Mouse (Mus musculus) CD4-positive helper T cell, adult 2 months (primary cell): ENCODE measurements around the gene Nicn1.
A peak's percentile ranks its signal among the peaks of the same experiment; 100 is the strongest.
"Not testable (repeated sequence)": the region's sequence is repeated elsewhere in the genome, so short reads cannot be mapped to it uniquely, and the experiment has no call there.

Experiments
- DNase-seq: peaks from one replicate; pipeline ENCODE4 v3.0.0-alpha.2; 2012; ENCODE audit warnings: low read depth, missing footprints, low spot score

Gene Nicn1

GRCm38 (mm10) chr9:108290016-108290750 is at the start of gene Nicn1:
Nicn1 (plus strand) TSS chr9:108290429.
- peak; percentile 95 for DNase-seq

GRCm38 (mm10) chr9:108244540-108244939 is 45.7 kb upstream of the Nicn1 start:
- DNase-seq = no peak

- peak; percentile 35 for DNase-seq
These were observed 45.2 kb upstream of the Nicn1 start for GRCm38 (mm10) chr9:108244984-108245383.

- no peak for DNase-seq
These were observed 41.3 kb upstream of the Nicn1 start for GRCm38 (mm10) chr9:108248957-108249356.

GRCm38 (mm10) chr9:108251877-108252276 is 38.4 kb upstream of the Nicn1 start:
- DNase-seq = no peak

- DNase-seq = no peak
These were observed 37.5 kb upstream of the Nicn1 start for GRCm38 (mm10) chr9:108252766-108253165.

- DNase-seq = no peak
These were observed 29.7 kb upstream of the Nicn1 start for GRCm38 (mm10) chr9:108260526-108260925.

GRCm38 (mm10) chr9:108261865-108262264 is 28.4 kb upstream of the Nicn1 start:
- no peak for DNase-seq

GRCm38 (mm10) chr9:108262494-108263049 is 27.7 kb upstream of the Nicn1 start:
- no peak for DNase-seq

GRCm38 (mm10) chr9:108263131-108263681 is 27.0 kb upstream of the Nicn1 start:
- no peak for DNase-seq

GRCm38 (mm10) chr9:108263690-108264190 is 26.5 kb upstream of the Nicn1 start, which contains the start of gene Dag1:
Dag1 (minus strand) TSS chr9:108263958.
- DNase-seq = peak; percentile 97

GRCm38 (mm10) chr9:108264191-108264921 is 25.9 kb upstream of the Nicn1 start:
- DNase-seq = no peak

- DNase-seq = no peak
These were observed 23.8 kb upstream of the Nicn1 start for GRCm38 (mm10) chr9:108266261-108266935.

- DNase-seq = no peak
These were observed 22.5 kb upstream of the Nicn1 start for GRCm38 (mm10) chr9:108267691-108268090.

- DNase-seq = not testable (repeated sequence)
These were observed 21.5 kb upstream of the Nicn1 start for GRCm38 (mm10) chr9:108268701-108269100.

GRCm38 (mm10) chr9:108271941-108272340 is 18.3 kb upstream of the Nicn1 start:
- no peak for DNase-seq

- no peak for DNase-seq
These were observed 17.5 kb upstream of the Nicn1 start for GRCm38 (mm10) chr9:108272691-108273090.

- no peak for DNase-seq
These were observed 16.7 kb upstream of the Nicn1 start for GRCm38 (mm10) chr9:108273485-108273884.

- no peak for DNase-seq
These were observed 15.5 kb upstream of the Nicn1 start for GRCm38 (mm10) chr9:108274476-108275330.

GRCm38 (mm10) chr9:108275331-108275659 is 14.9 kb upstream of the Nicn1 start:
- DNase-seq = no peak
